ENCODE assay signal across 12 mouse cellular contexts in genomic region chr10:5170425-5170824, GRCm38 (mm10).
A peak's percentile ranks its signal among the peaks of the same experiment; 100 is the strongest.
DNase-seq lines count a peak whose midpoint lies in the region; TF ChIP-seq lines count a peak whose summit lies in the region.
"Had no signal": no experiment of that assay in that cellular context is flagged by ENCODE, and none has a peak within 500 bp of the region (broad histone marks: within the 10 kb centered on the region; RNA-seq: fewer than 3 reads in every experiment).

No protein-coding gene starts in this region.

- no peak for TF ChIP-seq POLR2A in cerebellum, adult 2 months (IDR thresholded peaks at IDR 0.05; ENCODE audit: borderline replicate concordance, insufficient read depth, low read length)

- H3K27me3 ChIP-seq in cerebellum, adult 2 months (ENCODE audit: control insufficient read depth, insufficient read depth, low read length): no peaks in the 10 kb centered on the region
- no peaks in the 10 kb centered on the region for H3K27me3 ChIP-seq in E14TG2a.4 (ENCODE audit: insufficient read depth, low read length)
- H3K27me3 ChIP-seq: embryonic facial prominence, embryonic 15.5 days had no signal

- H3K9me3 ChIP-seq in E14TG2a.4 (ENCODE audit: low read length): no peaks in the 10 kb centered on the region
- H3K9me3 ChIP-seq: embryonic facial prominence, embryonic 15.5 days had no signal

- no peaks in the 10 kb centered on the region for H3K36me3 ChIP-seq in E14TG2a.4 (ENCODE audit: insufficient read depth, low read length)

- no peak overlapping the region for H3K4me3 ChIP-seq in cerebellum, adult 2 months (replicated peaks; ENCODE audit: insufficient read depth, low read depth, low read length)
- H3K4me3 ChIP-seq in left cerebral cortex, adult 2 months: no peak overlapping the region
- H3K4me3 ChIP-seq in E14TG2a.4 (replicated peaks; ENCODE audit: low read length): no peak overlapping the region
- H3K4me3 ChIP-seq: embryonic facial prominence, embryonic 15.5 days had no signal

- TF ChIP-seq CTCF in cerebellum, adult 2 months (IDR thresholded peaks at IDR 0.05; ENCODE audit: borderline replicate concordance, insufficient read depth, low read depth, low read length): peak; percentile 35; the same call in 1 of the 2 replicates
- TF ChIP-seq CTCF in left cerebral cortex, adult 2 months (IDR thresholded peaks at IDR 0.05): peak; percentile 32
- TF ChIP-seq CTCF in E14TG2a.4 (conservative IDR thresholded peaks at IDR 0.05; ENCODE audit: low read length): peak; percentile 55

- no peak for DNase-seq in cerebellum, adult 2 months
- DNase-seq in cerebellum, postnatal 4 days (ENCODE audit: low spot score in 2 of 2): no peak
- no peak for DNase-seq in left cerebral cortex, adult 2 months (ENCODE audit: extremely low spot score in 1 of 2, low spot score in 2 of 2)
- DNase-seq in left cerebral cortex, adult 18-20 months (ENCODE audit: low spot score in 2 of 2): no peak
- DNase-seq in induced T-regulatory cell, adult 2 months (ENCODE audit: low read depth): peak; percentile 26
- DNase-seq in Muller cell, postnatal 12 days (ENCODE audit: inconsistent ontology term): no peak
- no peak for DNase-seq in spleen, postnatal 4 days (ENCODE audit: low spot score in 2 of 2)
- DNase-seq: cerebellum, postnatal 25 days; kidney, postnatal 25 days; spleen, adult 18-20 months had no signal

- intact Hi-C loops in left cerebral cortex, adult 2 months (cut with DNase I): no loop called here

- H3K4me1 ChIP-seq in cerebellum, adult 2 months (ENCODE audit: control insufficient read depth, insufficient read depth, low read length): peaks cover 25% of the 10 kb centered on the region
- no peaks in the 10 kb centered on the region for H3K4me1 ChIP-seq in E14TG2a.4 (replicated peaks; ENCODE audit: low read depth, low read length)
- H3K4me1 ChIP-seq: embryonic facial prominence, embryonic 15.5 days had no signal

- 60% methylated on average over 1 of the region's 1 CpGs for WGBS in cerebellum, adult 2 months

- H3K27ac ChIP-seq in cerebellum, adult 2 months (ENCODE audit: insufficient read depth, low read length): no peak overlapping the region
- H3K27ac ChIP-seq in left cerebral cortex, adult 2 months: no peak overlapping the region
- H3K27ac ChIP-seq: embryonic facial prominence, embryonic 15.5 days had no signal
